Mouse (Mus musculus) bone marrow macrophage, adult 2 months (primary cell): Measurements from ENCODE around the gene Sycn.

ENCODE experiments used
- CTCF ChIP-seq: IDR thresholded peaks from 2 replicates; pipeline ENCODE4 v1.5.1; 2012; ENCODE audit warnings: low read depth, mild to moderate bottlenecking, low read length, moderate library complexity
- POLR2A ChIP-seq: IDR thresholded peaks from 2 replicates; pipeline ENCODE4 v1.6.1; 2012; ENCODE audit warnings: mild to moderate bottlenecking, low read depth, low read length, borderline replicate concordance

DNA sequence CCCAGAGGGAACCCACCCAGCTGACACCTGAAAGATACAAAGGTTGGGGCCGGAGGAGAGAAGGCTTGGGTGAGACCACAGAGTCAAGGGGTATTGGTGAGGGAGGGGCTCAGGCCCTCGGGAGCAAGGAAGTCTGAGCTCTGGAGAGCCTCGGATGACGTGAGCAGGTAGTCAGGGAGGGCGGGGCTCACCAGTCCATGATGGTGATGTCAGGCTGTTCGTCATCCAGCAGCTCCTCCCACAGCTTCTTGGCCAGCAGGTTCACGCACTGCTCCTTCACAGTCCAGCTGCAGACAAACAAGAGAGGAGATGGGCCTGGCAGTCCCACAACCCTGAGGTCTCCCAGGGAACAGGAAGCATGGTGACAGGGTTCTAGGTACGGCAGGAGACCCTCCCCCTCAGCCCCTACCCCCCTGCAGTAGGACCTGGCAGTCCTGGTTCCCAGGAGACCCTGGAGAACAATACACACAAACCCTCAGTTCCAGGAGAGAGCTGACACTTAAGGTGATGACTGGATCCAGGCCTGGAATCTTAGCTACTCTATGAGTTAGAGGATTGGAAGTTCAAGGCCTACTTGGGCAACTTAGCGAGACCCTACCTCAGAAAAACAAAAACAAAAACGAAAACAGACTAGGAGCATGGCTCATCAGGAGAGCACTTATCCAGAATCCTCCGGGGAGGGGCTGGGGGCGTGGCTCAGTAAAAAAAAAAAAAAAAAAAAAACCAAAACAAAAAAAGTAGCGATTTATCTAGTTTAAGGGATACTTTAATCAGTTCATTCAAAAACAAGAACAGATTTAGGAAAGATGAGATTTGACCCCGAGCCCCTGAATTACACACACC, 4.6 kb downstream of the Sycn start:
- no peak for TF ChIP-seq CTCF
- no peak for TF ChIP-seq POLR2A
